Mouse (Mus musculus) cerebellum, postnatal 10 days (tissue): ENCODE measurements around the gene Serpinb2.

Experiments
- DNase-seq, 2 experiments: peaks; one replicate each; pipeline ENCODE4 v3.0.0; 2021; ENCODE audit warnings: mixed read lengths in 2 of 2

The Serpinb2 gene

GRCm38 (mm10) chr1:107582900-107583299, 71.7 kb downstream of the Serpinb2 start:
- DNase-seq, result no peak

GRCm38 (mm10) chr1:107583958-107584376, 72.7 kb downstream of the Serpinb2 start:
- DNase-seq, result no peak

- DNase-seq, result no peak
Measured at GRCm38 (mm10) chr1:107584932-107585331, 73.7 kb downstream of the Serpinb2 start.
